Mouse (Mus musculus): ENCODE measurements around the gene Man2b1. TPM values are rescaled to one million over a fixed set of nuclear protein-coding genes. Genes with fewer than 3 reads are reported as not detected.

Man2b1 gene
- total and polyA plus RNA-seq, 3 experiments = 19.3 to 91.8 (median 87.7) TPM

DNA sequence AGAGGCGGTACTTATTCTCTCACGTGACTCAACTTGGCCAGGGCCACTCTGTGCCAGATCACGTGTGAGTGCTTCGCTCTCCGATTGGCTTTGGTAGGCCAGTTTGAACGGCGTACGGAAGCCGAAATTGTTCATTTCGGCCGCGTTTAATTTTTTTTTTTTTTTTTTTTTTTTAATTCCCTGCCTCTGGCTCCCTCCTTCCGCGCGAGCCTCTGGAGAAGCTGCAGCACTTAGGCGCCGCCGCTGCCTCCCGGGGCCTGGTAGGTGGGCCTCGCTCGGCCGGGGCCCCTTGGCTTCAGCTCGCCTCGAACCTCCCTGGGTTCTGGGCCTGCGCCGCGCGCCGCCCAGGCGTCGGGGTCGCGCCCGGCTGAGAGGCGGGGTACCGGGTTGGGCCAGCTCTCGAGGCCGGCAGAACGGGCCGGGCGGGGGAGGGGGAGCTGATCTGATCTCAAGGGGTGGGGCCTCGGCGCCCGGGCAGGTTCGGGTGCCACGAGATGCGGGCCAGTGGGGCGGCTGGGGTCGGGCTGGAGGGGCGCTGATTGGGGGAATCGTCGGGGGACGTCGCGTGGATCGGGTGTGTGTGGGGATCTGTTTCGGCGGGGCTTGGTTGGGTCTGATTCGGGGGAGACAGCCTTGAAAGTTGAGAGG, 46.2 kb upstream of the Man2b1 start, which contains the start of gene Tnpo2:
Gene Tnpo2 (plus strand): TSS at position 198 of the 648 bp plus-strand sequence.
- peaks cover 62% of the 10 kb centered on the region for H3K36me3 ChIP-seq (replicated peaks)
- H3K4me3 ChIP-seq (ENCODE audit: low read depth, low read length) = peak within 1 kb of the TSS; percentile 90
- no peaks in the 10 kb centered on the region for H3K27me3 ChIP-seq (ENCODE audit: insufficient read depth, low read length)
- H3K9me3 ChIP-seq (replicated peaks) = no peaks in the 10 kb centered on the region
- DNase-seq (ENCODE audit: low spot score) (peak; percentile 92), ATAC-seq (ENCODE audit: extremely low read depth, insufficient number of reproducible peaks, low FRiP score, poor library complexity, severe bottlenecking) (peak; percentile 83)
- H3K4me1 ChIP-seq (ENCODE audit: insufficient read depth, low read depth, low read length) = peaks cover 59% of the 10 kb centered on the region
- TF ChIP-seq GATA2 (IDR thresholded peaks at IDR 0.05; ENCODE audit: borderline replicate concordance, low read depth, low read length) = no peak

DNA sequence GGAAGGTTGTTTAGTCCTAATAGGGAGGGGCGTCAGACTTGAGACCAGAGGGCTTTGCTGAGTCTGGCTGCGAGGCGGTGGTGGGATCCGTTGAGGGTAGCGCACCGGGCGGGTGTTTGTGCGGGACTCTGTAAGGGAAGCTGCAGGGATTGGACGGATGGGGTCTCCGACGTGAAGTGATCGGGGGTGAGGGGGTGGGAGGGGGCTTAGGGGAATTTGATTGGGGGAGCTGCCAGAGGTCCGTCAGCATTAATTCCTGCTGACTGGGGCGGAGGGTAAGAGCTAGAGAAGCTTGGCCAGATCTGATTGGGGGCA, 45.7 kb upstream of the Man2b1 start:
- no peak for TF ChIP-seq TAL1 (conservative IDR thresholded peaks at IDR 0.05; ENCODE audit: low read depth, low read length)
- TF ChIP-seq CTCF (IDR thresholded peaks at IDR 0.05; ENCODE audit: low read depth, low read length) = no peak
- TF ChIP-seq GATA2 (IDR thresholded peaks at IDR 0.05; ENCODE audit: borderline replicate concordance, low read depth, low read length) = no peak
- TF ChIP-seq GATA1 (IDR thresholded peaks at IDR 0.05; ENCODE audit: borderline replicate concordance, low read length) = no peak
- no peak for TF ChIP-seq POLR2AphosphoS5 (IDR thresholded peaks at IDR 0.05; ENCODE audit: insufficient replicate concordance, low read depth, low read length)
- Histone ChIP-seq H3K27me3 (ENCODE audit: insufficient read depth, low read length) (no peaks in the 10 kb centered on the region), H3K4me3 (ENCODE audit: low read depth, low read length) (peak overlapping the region; percentile 90), H3K36me3 (replicated peaks) (peaks cover 62% of the 10 kb centered on the region), H3K9me3 (replicated peaks) (no peaks in the 10 kb centered on the region), H3K4me1 (ENCODE audit: insufficient read depth, low read depth, low read length) (peaks cover 59% of the 10 kb centered on the region)
- ATAC-seq (ENCODE audit: extremely low read depth, insufficient number of reproducible peaks, low FRiP score, poor library complexity, severe bottlenecking) (0 out of 2 replicates have a peak, but pooled peaks have one; percentile 7), DNase-seq (ENCODE audit: low spot score) (peak; percentile 59)

DNA sequence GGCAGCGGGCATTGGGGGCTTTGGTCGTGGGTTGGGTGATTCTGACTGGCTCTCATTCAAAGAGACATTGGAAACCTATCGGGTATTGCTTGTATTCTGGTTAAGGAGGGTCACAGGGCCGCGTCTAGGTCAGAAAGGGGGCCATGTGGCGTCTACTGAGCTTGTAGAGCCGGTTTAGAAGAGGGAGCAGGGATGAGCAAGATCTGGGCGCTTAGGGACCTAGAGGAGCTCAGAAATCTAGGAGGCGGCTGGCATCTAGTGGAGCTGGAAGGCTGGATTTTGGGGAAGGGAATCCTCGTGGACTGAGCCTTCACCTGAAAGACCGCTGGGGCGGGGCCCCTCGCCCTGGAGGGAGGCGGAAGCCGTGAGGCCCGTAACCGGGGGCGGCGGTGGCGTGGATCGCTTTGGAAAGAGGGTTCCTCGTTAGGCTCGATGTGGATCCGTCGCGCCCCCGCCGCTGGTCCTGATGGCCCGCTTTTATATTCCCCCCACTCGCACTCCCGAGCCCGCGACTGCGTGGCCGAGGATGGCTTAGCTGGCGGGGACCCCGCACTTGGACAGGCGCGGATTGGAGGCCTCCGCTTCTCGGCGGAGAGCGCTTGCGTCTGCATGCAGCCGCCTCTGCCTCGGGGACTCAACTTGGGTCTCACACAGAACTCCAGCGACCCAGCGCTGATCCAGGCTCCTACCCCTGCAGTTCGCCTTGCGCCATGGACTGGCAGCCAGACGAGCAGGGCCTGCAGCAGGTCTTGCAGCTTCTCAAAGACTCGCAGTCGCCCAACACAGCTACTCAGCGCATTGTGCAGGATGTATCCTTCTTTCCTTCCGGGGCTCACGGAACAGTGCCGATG, 45.2 kb upstream of the Man2b1 start:
- DNase-seq (ENCODE audit: low spot score) = peak; percentile 64
- H3K36me3 ChIP-seq (replicated peaks) = peaks cover 61% of the 10 kb centered on the region

DNA sequence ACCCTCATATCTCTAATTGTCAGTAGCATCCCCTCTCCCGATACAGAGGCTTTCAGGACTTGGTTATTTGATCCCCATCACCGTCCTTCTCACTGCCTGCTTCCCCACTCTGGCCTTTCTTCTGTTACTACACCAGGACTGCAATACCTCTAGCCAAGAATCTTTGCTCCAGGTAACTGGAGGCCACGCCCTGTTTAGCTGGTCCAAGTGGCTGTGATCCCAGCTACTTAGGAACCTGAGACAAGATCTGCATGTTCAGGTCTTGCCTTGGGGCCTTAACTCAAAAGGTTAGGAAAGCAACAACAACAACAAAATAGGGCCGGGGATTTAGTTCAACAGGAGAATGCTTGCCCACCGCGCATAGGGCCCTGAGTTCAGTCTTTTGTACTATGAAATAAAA, 39.5 kb upstream of the Man2b1 start:
- no peaks in the 10 kb centered on the region for H3K27me3 ChIP-seq (ENCODE audit: insufficient read depth, low read length)
- no peak overlapping the region for H3K4me3 ChIP-seq (ENCODE audit: low read depth, low read length)
- DNase-seq (ENCODE audit: low spot score) = no peak
- ATAC-seq (ENCODE audit: extremely low read depth, insufficient number of reproducible peaks, low FRiP score, poor library complexity, severe bottlenecking) = no peak
- TF ChIP-seq TAL1 (conservative IDR thresholded peaks at IDR 0.05; ENCODE audit: low read depth, low read length) = no peak
- TF ChIP-seq GATA2 (IDR thresholded peaks at IDR 0.05; ENCODE audit: borderline replicate concordance, low read depth, low read length) = no peak
- TF ChIP-seq CTCF (IDR thresholded peaks at IDR 0.05; ENCODE audit: low read depth, low read length) = no peak
- TF ChIP-seq GATA1 (IDR thresholded peaks at IDR 0.05; ENCODE audit: borderline replicate concordance, low read length) = no peak
- no peak for TF ChIP-seq POLR2AphosphoS5 (IDR thresholded peaks at IDR 0.05; ENCODE audit: insufficient replicate concordance, low read depth, low read length)
- no peaks in the 10 kb centered on the region for H3K9me3 ChIP-seq (replicated peaks)
- peaks cover 69% of the 10 kb centered on the region for H3K4me1 ChIP-seq (ENCODE audit: insufficient read depth, low read depth, low read length)
- H3K36me3 ChIP-seq (replicated peaks) = peaks cover 94% of the 10 kb centered on the region

More for the DNA sequence above, 45.2 kb upstream of the Man2b1 start:
- peaks cover 59% of the 10 kb centered on the region for H3K4me1 ChIP-seq (ENCODE audit: insufficient read depth, low read depth, low read length)
- ATAC-seq (ENCODE audit: extremely low read depth, insufficient number of reproducible peaks, low FRiP score, poor library complexity, severe bottlenecking) = no peak
- H3K9me3 ChIP-seq (replicated peaks) = no peaks in the 10 kb centered on the region
- H3K27me3 ChIP-seq (ENCODE audit: insufficient read depth, low read length) = no peaks in the 10 kb centered on the region
- TF ChIP-seq GATA1 (IDR thresholded peaks at IDR 0.05; ENCODE audit: borderline replicate concordance, low read length) (no peak), GATA2 (IDR thresholded peaks at IDR 0.05; ENCODE audit: borderline replicate concordance, low read depth, low read length) (no peak)
- peak overlapping the region; percentile 90 for H3K4me3 ChIP-seq (ENCODE audit: low read depth, low read length)

DNA sequence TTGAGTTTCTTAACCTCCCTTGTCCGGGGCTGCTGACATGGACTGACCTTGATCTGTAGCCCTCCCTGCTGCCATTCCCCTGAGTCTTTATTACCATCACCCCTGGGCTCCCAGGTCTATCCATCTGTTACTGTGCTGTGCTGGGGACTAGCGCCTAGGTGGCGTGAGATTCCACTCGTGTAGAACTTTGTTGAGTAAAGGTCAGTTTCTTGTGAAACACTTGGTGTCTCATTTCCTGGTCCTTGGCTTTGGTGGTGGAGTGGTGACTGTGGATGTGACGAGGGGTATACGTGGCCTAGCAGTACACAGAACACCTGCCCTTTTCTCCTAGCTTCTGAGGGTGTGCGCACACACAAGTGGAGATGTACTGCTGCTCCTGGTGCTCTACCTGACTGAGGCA, 25.7 kb upstream of the Man2b1 start:
- H3K4me1 ChIP-seq (ENCODE audit: insufficient read depth, low read depth, low read length) = peaks cover 28% of the 10 kb centered on the region
- H3K36me3 ChIP-seq (replicated peaks) = peaks cover 73% of the 10 kb centered on the region
- no peak for ATAC-seq (ENCODE audit: extremely low read depth, insufficient number of reproducible peaks, low FRiP score, poor library complexity, severe bottlenecking)
- no peaks in the 10 kb centered on the region for H3K27me3 ChIP-seq (ENCODE audit: insufficient read depth, low read length)
- no peak overlapping the region for H3K4me3 ChIP-seq (ENCODE audit: low read depth, low read length)
- TF ChIP-seq CTCF (IDR thresholded peaks at IDR 0.05; ENCODE audit: low read depth, low read length) (no peak), GATA1 (IDR thresholded peaks at IDR 0.05; ENCODE audit: borderline replicate concordance, low read length) (no peak), TAL1 (conservative IDR thresholded peaks at IDR 0.05; ENCODE audit: low read depth, low read length) (no peak), GATA2 (IDR thresholded peaks at IDR 0.05; ENCODE audit: borderline replicate concordance, low read depth, low read length) (no peak), POLR2AphosphoS5 (IDR thresholded peaks at IDR 0.05; ENCODE audit: insufficient replicate concordance, low read depth, low read length) (no peak)
- no peak for DNase-seq (ENCODE audit: low spot score)
- H3K9me3 ChIP-seq (replicated peaks) = no peaks in the 10 kb centered on the region

DNA sequence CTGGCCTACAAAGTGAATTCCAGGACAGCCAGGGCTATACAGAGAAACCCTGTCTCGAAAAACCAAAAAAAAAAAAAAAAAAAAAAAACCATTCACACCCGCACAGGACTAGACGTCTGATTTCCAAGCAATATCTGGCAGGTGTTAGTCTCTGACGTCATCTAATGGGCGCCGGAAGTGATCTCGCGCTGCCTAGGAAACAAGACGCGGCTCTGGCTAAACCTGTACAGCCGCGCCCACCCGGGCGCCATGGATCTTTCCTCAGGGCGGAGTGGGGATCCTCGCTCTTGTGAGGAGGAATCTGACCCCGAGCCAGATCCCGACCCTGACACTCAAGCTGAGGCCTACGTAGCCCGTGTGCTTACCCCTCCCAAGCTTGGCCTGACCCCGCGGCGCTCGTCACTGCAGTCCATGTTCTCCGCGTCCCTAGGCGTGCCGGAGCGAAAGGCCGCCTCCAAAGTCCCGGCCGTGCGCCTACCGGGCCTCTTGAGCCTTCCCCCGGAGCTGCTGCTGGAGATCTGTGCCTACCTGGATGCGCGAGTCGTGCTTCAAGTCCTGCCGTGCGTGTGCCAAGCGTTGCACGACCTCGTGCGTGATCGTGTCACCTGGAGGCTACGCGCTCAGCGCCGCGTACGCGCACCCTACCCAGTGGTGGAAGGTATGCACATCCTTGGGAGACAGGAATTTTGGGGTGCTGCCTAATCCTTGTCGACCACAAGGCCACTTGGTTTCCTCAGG, 23.0 kb upstream of the Man2b1 start, which contains the start of gene Fbxw9:
Gene Fbxw9 (plus strand): TSS at position 177 of the 738 bp plus-strand sequence.
- no peaks in the 10 kb centered on the region for H3K27me3 ChIP-seq (ENCODE audit: insufficient read depth, low read length)
- DNase-seq (ENCODE audit: low spot score) = peak; percentile 86
- peak within 1 kb of the TSS; percentile 99 for H3K4me3 ChIP-seq (ENCODE audit: low read depth, low read length)
- no peak for TF ChIP-seq GATA1 (IDR thresholded peaks at IDR 0.05; ENCODE audit: borderline replicate concordance, low read length)
- TF ChIP-seq TAL1 (conservative IDR thresholded peaks at IDR 0.05; ENCODE audit: low read depth, low read length) = no peak
- peak; percentile 87 for TF ChIP-seq POLR2AphosphoS5 (IDR thresholded peaks at IDR 0.05; ENCODE audit: insufficient replicate concordance, low read depth, low read length)
- no peak for TF ChIP-seq GATA2 (IDR thresholded peaks at IDR 0.05; ENCODE audit: borderline replicate concordance, low read depth, low read length)
- no peak for TF ChIP-seq CTCF (IDR thresholded peaks at IDR 0.05; ENCODE audit: low read depth, low read length)
- ATAC-seq (ENCODE audit: extremely low read depth, insufficient number of reproducible peaks, low FRiP score, poor library complexity, severe bottlenecking) = peak; percentile 75; the same call in 1 of the 2 replicates
- H3K9me3 ChIP-seq (replicated peaks) = no peaks in the 10 kb centered on the region
- H3K4me1 ChIP-seq (ENCODE audit: insufficient read depth, low read depth, low read length) = peaks cover 23% of the 10 kb centered on the region
- H3K36me3 ChIP-seq (replicated peaks) = peaks cover 65% of the 10 kb centered on the region

Measured in G1E (cell line).